Mouse (Mus musculus): ENCODE measurements at regions not wholly inside any gene's neighbourhood (a gene's known extent, or its start where the extent isn't known, plus 50 kb on each side); places are given as distances from the start of the nearest gene placed in this dataset.
A peak's percentile ranks its signal among the peaks of the same experiment; 100 is the strongest.

DNA sequence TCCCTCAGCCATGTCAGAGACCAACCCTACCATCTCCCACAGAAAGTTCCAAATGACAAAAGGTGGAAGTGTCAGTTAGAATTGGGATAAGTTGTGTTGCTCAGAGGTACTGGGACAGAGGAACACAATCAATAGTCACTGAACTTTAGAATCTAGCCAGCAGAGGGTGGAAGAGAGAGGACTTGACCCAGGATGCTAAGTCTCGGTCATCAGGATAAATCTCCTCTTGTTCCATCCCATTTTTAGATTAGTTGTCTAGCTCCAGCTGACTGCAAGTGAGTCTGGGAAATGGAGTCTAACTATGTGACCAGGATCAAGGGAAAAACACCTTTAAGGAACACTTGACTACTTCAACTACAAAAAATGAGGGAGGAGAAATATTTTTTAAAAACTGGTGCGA is 91.5 kb downstream of the Fam84b start:
- no peak for DNase-seq (ENCODE audit: low spot score in 2 of 2)

DNA sequence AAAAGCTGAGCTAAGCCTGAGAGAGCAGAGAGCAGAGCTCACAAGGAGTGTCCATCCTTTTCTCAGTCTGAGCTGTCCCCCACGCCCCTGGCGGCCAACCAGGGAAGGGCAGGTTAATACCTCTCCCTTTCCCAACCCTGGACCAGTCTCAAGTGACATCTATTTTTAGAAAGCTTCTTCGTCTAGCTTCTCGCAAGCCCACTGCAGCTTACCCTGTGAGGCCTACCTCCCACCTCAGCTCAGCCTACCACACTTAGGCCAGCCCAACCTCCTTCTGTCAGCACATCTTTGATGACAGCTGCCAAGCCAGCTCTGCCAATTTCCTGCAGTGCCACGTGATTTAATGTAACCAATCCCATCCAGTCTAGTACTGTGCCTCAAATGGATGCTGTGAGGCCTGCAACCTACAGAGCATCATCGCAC is 93.6 kb downstream of the Fam84b start:
- peak; percentile 4 to 9 for DNase-seq (ENCODE audit: low spot score in 2 of 2)

DNA sequence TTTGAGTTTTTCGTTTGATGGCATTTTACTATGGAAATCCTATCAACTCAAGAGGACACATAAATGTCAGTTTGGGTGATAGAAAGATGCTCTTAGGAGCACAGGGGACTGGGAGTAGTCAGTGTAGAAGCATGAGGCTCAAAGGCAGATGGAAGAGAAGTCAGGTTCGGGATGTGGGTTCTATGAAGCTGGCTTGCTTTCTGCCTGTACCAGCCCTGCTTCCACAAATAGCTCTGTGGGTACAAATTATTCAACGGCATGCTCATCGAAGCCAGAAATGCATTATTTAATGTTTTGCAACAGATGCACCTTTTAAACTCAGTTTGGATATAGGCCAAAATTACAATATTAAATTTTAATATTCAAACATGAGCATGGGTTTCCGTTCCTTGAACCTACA is 99.3 kb downstream of the Fam84b start:
- no peak for DNase-seq (ENCODE audit: low spot score in 2 of 2)

DNA sequence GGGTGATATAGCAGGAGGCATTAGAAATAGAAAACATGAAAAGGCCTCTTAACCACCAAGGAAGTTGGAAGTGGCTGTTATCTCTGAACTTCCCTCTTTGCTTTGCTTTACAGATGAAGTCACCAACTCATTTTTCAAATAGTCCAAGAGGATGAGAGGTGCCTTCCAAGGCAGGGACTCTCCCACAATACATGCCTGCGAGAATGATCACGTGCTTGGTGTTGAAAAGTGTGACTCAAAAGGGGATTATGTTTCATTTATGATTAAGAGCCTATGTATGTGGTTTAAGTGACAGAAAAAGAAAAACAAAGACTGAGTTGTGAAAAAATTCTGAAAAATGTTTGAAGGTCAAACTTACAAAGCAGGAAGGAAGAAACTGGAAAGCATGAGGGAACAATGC is 114.0 kb downstream of the Fam84b start:
- no peak for DNase-seq (ENCODE audit: low spot score in 2 of 2)

DNA sequence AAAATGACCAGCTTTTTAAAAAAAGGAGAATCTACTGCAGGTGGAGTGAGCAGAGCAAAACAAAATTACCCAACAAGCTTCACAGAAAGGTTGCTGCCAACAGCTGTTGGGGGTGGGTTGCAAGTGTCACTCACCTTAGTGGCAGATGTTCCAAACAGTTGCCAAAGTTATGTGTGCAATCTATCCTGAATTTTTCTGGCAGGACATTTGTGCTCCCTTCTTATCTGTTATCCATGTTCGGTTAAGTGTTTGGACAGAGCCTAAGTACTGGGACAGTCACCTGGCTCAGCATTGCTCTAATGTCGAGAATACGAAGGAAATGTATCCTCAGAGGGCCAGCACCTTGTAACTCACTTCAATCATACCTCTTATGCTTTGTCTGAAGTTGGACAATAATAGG is 115.3 kb downstream of the Fam84b start:
- DNase-seq (ENCODE audit: low spot score in 2 of 2) = no peak

DNA sequence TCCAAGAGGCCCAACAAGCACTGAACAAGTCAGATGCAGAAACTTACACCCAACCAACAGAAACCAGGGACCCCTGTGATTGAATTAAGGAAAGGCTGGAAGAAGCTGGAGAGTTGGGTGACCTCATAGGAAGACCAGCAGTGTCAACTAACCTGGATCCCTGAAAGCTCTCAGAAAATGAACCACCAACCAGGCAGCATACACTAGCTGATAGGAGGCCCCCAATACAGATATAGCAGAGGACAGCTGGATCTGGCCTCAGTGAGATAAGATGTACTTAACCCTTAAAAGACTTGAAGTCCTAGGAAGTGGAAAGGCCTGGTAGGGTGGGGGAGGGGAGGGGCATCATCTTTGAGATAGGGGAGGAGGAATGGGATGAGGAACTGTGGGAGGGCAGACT is 121.2 kb downstream of the Fam84b start:
- no peak for DNase-seq (ENCODE audit: low spot score in 2 of 2)

DNA sequence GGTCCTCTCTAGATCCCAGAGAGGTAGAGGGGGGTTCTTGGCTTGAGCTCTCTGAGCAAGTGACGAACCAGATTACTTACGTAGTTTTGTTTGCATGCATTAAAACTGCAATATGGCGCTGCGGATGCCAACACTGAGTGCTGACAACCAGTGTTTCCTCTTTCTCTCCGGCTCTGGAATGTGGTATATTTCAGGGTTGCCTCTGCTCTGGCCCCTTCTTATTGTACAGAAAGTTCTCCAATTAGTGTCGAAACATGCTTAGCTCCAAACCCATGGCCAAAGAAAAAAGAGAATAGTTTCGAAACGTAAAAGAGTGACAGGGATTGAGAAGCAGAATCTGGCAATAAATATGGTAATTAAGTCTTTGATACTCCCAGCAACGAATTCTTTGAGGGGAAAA is 124.8 kb downstream of the Fam84b start:
- no peak for DNase-seq (ENCODE audit: low spot score in 2 of 2)

DNA sequence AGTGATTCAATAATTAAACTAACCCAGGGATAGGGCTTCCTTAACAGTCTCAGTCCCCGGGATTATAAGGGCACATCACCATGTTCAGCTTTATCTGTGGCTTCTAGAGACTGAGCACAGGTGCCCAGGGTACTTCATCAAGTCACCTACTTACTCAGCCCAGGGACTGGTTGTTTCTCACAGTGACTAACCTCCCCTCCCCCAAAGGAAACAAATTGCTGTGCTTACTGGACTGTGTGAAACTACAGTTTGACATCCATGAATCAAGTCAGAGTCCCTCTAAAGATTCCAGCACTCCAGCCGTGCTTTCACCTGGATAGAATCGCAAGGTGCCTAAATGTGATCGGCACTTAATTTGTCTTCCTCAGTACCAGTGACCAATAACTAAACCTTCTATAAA is 125.2 kb downstream of the Fam84b start:
- DNase-seq (ENCODE audit: low spot score in 2 of 2) = no peak

DNA sequence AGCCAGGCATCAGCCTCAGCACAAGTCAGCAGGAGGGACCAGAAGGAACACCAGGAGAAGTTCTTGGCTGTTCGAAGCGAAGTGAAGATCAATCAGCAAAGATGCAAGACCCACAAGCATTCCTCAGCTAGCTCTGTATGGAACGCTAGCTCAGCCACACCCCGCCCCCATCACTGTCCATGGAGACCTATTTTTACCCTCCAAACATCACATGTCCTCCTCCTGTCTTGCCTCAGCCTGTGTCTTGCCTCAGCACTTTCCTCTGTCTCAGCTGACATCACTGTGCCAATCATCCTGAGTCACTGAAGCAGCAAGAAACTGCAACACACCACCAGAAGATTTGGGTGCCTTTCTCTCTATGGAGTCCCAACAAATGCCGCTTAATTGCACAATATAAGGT is 134.2 kb downstream of the Fam84b start:
- DNase-seq (ENCODE audit: low spot score in 2 of 2) = no peak

DNA sequence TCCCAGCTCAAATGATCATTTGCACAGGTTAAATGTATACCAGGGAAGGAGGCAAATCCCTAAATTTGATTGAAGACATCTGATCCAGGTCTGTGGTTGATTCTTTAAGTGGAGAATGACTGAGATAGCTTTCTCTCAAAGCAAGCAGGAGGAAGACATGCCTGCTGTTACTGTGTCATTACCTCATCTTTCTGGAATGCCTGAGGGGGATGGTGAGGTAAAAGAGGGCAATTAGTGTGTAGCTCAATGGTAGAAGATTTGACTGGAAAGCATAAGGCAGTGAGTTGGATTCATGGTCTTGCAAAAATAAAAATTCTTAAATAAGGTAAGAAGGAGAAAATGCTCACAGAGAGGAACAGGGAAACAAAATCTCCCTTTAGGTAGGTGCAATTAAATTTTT is 144.9 kb downstream of the Fam84b start:
- no peak for DNase-seq (ENCODE audit: low spot score in 2 of 2)

DNA sequence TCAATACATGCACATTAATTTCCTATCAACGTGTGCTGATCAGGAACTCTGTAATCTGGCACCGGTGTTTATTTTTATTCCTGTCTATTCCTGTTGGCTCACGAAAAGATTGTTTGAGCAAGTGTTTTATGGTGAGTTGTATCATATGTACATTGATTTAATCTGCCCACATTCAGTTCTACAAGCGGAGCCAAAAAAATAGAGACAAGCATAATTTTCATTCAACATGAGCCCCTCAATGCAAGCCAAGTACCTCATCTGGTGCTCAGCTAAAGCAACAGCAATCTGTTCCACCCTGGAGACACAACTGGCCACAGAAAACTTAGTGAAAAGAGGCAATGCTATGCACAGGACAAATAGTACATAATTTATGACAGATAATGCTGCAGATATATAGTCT is 147.6 kb downstream of the Fam84b start:
- no peak for DNase-seq (ENCODE audit: low spot score in 2 of 2)

DNA sequence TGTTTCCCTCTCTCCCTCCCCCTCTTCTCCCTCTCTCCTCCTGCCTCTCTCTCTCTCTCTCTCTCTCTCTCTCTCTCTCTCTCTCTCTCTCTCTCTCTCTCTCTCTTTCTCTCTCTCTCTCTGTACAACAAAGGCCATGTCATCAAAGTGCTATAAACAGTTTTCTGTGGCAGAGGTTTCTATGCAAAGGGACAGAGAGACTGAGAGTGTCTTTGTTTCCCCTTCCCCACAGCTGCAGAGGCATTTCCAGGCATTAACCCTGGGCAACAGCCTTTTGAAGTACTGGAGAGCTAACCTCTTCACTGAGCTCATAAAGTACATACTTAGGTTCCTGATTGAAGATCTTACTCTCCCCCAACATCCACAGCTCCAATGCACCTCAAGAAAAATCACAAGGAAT is 152.3 kb downstream of the Fam84b start:
- no peak for DNase-seq (ENCODE audit: low spot score in 2 of 2)

DNA sequence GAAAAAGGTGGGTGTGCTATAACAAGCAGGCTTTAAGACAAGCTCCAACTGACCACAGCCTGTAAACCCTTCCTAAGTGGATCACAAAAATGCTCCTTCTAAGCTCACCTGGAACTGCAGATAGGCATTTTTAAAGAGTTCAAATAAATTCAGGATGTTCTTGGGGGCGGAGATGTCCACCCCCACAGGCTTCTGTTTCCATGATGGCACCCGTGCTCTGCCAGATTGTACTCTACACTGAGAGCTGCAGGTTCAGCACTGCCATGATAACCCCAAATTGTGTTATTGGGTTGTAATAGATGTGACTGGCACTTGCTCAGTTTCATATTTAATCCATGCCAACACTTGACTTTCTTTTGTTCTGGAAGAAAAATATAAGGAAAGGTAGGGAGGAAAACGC is 158.8 kb downstream of the Fam84b start:
- DNase-seq (ENCODE audit: low spot score in 2 of 2) = no peak

DNA sequence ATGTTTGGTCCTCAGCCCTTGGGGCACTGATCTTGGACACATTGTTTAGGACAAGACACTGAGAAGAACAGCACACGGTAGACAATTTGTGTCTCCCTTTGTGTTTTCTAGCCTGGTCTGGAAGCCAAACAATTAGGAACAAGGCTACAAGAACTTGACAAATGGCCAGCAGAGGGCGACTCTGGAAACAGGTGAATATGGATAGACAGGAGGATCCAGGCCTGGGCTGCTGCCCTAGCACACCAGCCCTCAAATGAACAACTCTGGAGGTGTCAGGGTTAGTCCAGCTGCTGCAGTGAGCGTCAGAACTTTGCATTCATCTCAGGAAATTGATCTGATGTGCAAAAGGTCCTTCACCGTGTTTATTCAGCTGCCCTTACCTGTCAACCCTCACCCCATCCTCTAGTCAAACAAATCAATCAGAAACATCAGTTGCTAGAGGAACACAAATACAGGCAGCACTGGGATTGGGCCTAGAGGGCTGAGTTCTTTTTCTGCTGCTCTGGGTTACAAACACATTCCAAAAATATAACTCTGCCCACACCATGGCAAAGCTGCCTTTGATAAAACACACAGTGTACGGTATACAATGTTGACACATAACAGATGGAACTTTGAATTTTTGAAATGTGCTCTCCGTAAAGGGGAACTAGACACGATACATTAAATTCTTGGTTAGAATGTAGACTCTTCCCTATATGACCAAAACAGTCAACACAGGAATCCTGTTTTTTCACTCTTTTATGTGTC is 159.7 kb downstream of the Fam84b start:
- no peak for DNase-seq (ENCODE audit: low spot score in 2 of 2)

DNA sequence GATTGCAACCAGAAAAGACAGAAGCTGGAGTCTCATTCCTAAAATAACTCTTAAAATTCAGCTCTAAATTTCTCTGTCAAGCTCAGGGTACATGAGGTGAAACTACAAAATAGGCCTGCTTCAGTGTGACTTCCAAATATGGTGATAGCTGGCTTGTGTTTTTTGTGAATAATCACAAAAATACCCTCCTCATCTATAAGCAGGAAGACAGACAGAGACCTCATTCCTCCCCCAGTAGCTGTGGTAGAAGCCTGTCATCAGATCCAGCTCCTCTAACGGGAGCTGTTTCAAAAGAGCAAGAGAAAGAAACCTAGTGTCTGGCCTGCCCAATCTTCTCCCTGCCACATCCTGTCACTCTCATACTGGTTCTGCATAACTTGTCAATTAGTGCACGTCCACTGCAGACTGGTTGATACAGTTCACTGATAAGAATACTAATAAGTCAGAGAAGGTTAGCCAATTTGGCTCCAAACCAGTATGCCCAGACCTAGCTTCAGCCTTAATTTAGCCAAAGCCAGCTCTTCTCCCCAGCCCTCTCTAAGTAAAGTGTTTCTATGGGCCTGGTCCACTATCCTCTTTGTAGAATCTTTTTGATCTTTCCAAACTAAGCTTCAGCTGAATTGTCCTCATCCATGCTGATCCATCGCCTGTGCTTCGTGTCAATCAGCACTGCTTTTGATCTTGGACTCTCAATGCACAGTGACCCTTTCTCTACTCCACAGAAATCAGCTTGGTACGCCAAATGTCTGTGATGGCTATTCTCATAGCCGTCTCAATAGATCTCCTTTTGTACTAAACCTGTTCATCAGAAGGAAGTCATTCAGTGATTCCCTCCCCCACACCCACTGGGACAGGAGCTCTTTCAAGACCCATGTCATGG is 160.6 kb downstream of the Fam84b start:
- DNase-seq (ENCODE audit: low spot score in 2 of 2) = peak in 1 of 2 experiments; percentile 10

DNA sequence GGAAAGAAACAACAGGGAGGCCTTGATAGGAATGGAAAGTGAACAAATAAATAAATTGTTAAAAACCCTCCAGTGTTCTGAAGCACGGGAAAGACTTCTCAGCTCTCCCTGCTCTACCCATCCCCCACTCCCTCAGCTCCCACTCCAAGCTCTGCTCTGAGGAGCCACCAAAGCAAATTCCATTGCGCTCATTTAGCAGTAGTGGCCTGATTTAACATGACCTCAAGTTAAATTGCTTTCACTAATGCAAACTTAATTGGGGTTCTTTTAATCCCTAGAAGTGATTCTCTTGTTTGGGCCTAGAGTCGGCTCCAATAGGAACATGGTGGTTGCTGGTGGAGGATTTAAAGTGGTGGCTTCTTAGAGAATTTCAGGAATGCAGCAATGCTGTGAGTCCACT is 161.4 kb downstream of the Fam84b start:
- no peak for DNase-seq (ENCODE audit: low spot score in 2 of 2)

DNA sequence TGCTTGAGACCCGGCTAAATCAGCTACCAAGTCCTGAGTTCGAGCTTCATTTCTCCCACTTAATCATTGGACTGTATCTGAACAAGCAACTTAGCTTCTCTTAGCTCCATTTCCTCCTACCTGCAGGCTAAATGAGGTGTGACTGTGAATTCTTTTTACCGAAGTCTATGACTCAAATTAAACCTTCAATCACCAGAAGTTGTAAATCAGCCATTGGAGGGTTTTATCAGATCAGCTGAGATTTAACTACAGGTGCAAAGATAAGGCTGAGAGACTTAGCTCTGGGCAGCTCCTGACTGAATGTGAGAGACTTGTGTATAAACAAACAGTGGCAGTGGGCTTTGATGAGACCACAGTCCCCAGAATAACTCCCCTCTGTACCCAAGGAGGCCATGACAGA is 176.2 kb downstream of the Fam84b start:
- no peak for DNase-seq (ENCODE audit: low spot score in 2 of 2)

DNA sequence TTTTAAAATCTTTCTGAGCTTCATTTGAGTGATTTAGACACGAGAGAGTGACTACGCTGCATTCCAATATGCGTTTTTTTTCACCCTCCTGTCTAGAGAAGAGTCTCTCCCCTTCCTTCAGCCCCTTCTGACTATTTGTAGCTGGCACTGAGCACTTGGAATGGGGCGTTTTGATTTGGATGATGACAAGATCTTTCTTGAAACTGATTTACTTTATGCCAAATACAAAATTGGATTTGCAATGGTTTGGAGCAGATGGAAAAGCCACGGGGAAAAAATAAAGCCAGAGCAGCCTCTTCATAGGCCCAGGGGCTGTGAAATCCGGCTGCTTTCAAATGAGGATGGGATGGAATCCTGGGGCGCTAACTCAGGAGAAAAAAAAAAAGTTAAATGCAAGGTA is 196.0 kb downstream of the Fam84b start:
- peak in 1 of 2 experiments; percentile 4 for DNase-seq (ENCODE audit: low spot score in 2 of 2)

DNA sequence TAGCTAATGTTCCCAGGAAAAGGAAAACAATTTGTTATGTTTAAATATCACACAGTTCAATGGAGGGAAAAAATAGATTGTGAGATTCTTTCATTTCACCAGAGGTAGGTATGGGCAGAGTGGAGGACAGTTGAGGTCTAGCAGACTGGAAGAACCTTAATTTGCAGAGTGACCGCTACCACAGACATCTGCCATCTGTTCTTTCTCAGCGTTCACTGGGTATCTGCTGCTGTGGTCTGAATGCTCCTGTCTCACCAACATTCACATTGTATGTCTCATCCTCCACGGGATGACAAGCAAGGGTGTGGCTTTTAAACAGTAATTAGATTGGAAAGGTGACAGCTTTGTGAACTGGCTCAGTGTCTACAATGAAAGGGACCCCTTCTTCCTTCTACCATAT is 198.5 kb downstream of the Fam84b start:
- DNase-seq (ENCODE audit: low spot score in 2 of 2) = no peak

DNA sequence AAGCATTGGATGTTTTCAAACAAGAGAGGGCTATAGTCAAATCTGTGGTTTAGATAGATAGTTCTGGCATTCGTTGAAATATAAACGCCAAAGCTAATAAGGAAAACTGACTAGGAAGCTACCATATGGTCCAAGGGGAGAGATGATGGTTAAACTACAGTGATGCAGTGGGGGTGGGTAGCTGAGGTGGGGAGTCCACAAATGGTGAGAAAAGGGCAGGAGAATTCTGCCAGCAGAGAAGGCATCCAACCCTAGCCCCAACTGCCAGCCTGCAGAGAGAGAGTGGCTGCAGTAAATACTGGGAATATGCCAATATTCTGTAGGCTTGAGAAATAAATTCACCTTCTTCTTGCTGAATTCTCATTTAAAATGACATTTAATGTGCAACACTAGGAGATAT is 204.3 kb downstream of the Fam84b start:
- DNase-seq (ENCODE audit: low spot score in 2 of 2) = no peak

DNA sequence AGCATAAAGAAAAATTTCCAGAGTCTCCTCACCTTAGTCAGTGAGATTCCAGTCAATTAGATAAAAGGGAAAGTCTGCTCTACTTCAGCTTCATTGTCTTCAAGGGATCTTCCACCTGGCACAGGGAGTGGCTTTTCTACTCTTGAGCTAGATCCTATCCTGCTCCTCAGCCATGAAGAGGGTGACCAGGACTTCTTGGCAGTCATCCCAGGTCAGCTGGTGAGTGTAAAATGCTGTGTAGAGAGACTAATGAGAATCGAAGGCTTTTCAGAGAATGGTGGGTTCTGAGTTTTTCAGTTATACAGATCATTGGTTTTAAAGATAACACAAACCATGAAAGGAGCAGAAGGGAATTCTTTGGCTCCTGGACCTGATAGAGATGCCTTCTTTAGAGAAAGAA is 211.8 kb downstream of the Fam84b start:
- no peak for DNase-seq (ENCODE audit: low spot score in 2 of 2)

DNA sequence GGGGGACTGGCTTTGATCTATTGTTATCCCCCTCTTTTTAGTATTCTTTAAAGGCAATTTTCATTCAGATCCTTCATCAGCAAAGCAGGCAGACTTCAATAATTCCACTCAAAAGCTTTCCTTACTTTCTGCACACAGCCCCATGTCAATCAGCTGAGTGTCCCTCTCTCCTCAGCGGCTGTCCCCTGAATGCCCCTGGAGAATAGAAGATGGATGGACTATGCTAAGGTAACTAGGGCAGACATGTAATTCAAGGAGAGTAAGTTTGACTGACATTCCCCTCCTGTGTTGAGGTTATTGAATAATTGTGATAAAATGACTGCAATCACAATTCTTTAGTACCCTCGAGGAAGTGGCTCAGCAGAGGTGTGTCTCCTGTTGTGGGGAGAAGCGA is 220.1 kb downstream of the Fam84b start:
- no peak for DNase-seq (ENCODE audit: low spot score in 2 of 2)

DNA sequence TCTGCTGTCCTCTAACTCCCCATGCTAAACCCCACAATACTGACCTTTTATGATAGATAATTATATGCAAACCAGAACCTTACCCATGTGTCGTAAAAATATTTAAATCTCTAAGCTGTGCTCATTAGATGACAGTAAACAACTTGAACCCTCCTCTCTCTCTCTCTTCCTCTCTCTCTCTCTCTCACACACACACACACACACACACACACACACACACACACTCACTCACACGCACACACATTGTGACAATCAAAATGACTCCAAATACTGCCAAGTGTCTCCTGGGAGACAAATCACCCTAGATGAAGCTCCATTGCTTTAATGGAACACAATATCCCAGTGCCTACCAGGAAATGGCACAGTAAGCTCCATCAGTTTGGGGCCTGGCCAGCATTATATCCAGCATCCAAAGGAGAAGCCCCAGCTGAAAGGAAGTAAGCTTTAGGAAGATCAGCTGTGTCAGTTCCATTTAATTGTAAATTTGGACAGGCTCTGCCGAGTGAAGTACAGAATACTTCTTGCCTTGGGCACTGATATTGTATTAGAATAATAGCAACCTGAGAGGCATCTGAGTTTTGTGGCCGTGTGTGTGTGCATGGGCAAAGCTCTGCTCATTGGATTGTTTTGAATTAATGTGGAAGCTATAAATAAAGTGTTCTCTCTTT is 220.7 kb downstream of the Fam84b start:
- no peak for DNase-seq (ENCODE audit: low spot score in 2 of 2)

Measured in frontal cortex, postnatal 14 days (tissue).